Mouse (Mus musculus): Measurements from ENCODE around the gene Gse1.

The Gse1 gene

GRCm38 (mm10) chr8:120374514-120374913, 146.3 kb downstream of the Gse1 start:
- no peak for DNase-seq (ENCODE audit: low read depth, low spot score)

- DNase-seq (ENCODE audit: low read depth, low spot score), result peak; percentile 94
Observed at GRCm38 (mm10) chr8:120375170-120375569, 146.9 kb downstream of the Gse1 start.

- DNase-seq (ENCODE audit: low read depth, low spot score), result no peak
Observed at GRCm38 (mm10) chr8:120376215-120376614, 148.0 kb downstream of the Gse1 start.

- no peak for DNase-seq (ENCODE audit: low read depth, low spot score)
Observed at GRCm38 (mm10) chr8:120376847-120377802, 148.9 kb downstream of the Gse1 start.

GRCm38 (mm10) chr8:120377803-120378189, 149.5 kb downstream of the Gse1 start:
- no peak for DNase-seq (ENCODE audit: low read depth, low spot score)

GRCm38 (mm10) chr8:120378306-120378705, 150.1 kb downstream of the Gse1 start:
- DNase-seq (ENCODE audit: low read depth, low spot score), result peak; percentile 46

GRCm38 (mm10) chr8:120379015-120379414, 150.8 kb downstream of the Gse1 start:
- no peak for DNase-seq (ENCODE audit: low read depth, low spot score)

- DNase-seq (ENCODE audit: low read depth, low spot score), result no peak
Observed at GRCm38 (mm10) chr8:120381865-120382264, 153.6 kb downstream of the Gse1 start.

GRCm38 (mm10) chr8:120382436-120383203, 154.4 kb downstream of the Gse1 start:
- DNase-seq (ENCODE audit: low read depth, low spot score), result no peak

GRCm38 (mm10) chr8:120383204-120383560, 154.9 kb downstream of the Gse1 start:
- no peak for DNase-seq (ENCODE audit: low read depth, low spot score)

- peak; percentile 71 for DNase-seq (ENCODE audit: low read depth, low spot score)
Observed at GRCm38 (mm10) chr8:120383713-120384112, 155.5 kb downstream of the Gse1 start.

- DNase-seq (ENCODE audit: low read depth, low spot score), result peak; percentile 57
Observed at GRCm38 (mm10) chr8:120384745-120385144, 156.5 kb downstream of the Gse1 start.

- no peak for DNase-seq (ENCODE audit: low read depth, low spot score)
Observed at GRCm38 (mm10) chr8:120388246-120388645, 160.0 kb downstream of the Gse1 start.

GRCm38 (mm10) chr8:120390598-120390997, 162.3 kb downstream of the Gse1 start:
- DNase-seq (ENCODE audit: low read depth, low spot score), result no peak

- DNase-seq (ENCODE audit: low read depth, low spot score), result peak; percentile 20
Observed at GRCm38 (mm10) chr8:120391856-120392255, 163.6 kb downstream of the Gse1 start.

- no peak for DNase-seq (ENCODE audit: low read depth, low spot score)
Observed at GRCm38 (mm10) chr8:120393085-120393484, 164.8 kb downstream of the Gse1 start.

GRCm38 (mm10) chr8:120393871-120394275, 165.6 kb downstream of the Gse1 start:
- peak; percentile 31 for DNase-seq (ENCODE audit: low read depth, low spot score)

- no peak for DNase-seq (ENCODE audit: low read depth, low spot score)
Observed at GRCm38 (mm10) chr8:120395892-120396291, 167.6 kb downstream of the Gse1 start.

GRCm38 (mm10) chr8:120396756-120397155, 168.5 kb downstream of the Gse1 start:
- no peak for DNase-seq (ENCODE audit: low read depth, low spot score)

GRCm38 (mm10) chr8:120397444-120398411, 169.5 kb downstream of the Gse1 start:
- DNase-seq (ENCODE audit: low read depth, low spot score), result no peak

- DNase-seq (ENCODE audit: low read depth, low spot score), result peak; percentile 64
Observed at GRCm38 (mm10) chr8:120399212-120399934, 171.1 kb downstream of the Gse1 start.
